In the genomic region with DNA sequence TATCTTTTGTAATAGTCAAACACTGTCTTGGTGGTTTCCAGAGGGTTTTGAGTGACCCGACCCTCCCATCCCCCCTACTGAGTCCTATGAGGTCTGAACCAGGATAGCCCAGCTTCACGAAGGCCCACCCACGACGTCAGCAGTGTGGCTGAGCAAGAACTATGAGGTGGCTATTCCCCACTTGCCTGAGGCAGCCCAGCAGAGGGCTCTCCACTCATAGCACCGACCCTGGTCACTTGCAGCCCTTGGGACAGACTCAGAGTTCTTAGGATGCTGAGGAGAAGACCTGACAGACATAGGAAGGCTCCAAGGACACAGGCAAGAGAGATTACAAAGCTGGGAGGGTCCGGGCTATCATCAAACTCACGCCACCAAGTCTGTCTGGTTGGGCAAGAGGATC, we compare ENCODE assay signal across 14 mouse cellular contexts. TPM values are rescaled to one million over a fixed set of nuclear protein-coding genes. Genes with fewer than 3 reads are reported as not detected.
DNase-seq lines count a peak whose midpoint lies in the region; ATAC-seq and TF ChIP-seq lines count a peak whose summit lies in the region.
"Had no signal": no experiment of that assay in that cellular context is flagged by ENCODE, and none has a peak within 500 bp of the region (broad histone marks: within the 10 kb centered on the region; RNA-seq: fewer than 3 reads in every experiment).

No protein-coding gene starts in this region.

- no peaks in the 10 kb centered on the region for H3K9me3 ChIP-seq in lung, embryonic 14.5 days (ENCODE audit: low read depth, low read length)
- no peaks in the 10 kb centered on the region for H3K9me3 ChIP-seq in forebrain, embryonic 16.5 days (ENCODE audit: control insufficient read depth, low read length)
- H3K9me3 ChIP-seq: embryonic facial prominence, embryonic 13.5 days had no signal

- TF ChIP-seq POLR2A in heart, adult 2 months (IDR thresholded peaks at IDR 0.05; ENCODE audit: insufficient read depth, low read depth, low read length) = peak; percentile 26; the same call in 1 of the 2 replicates

- H3K4me3 ChIP-seq in heart, adult 2 months = peak overlapping the region; percentile 96
- H3K4me3 ChIP-seq in lung, embryonic 14.5 days (ENCODE audit: low read depth, low read length) = no peak overlapping the region
- H3K4me3 ChIP-seq in forebrain, embryonic 16.5 days (replicated peaks; ENCODE audit: low read length) = no peak overlapping the region; the same call in 1 of the 2 replicates
- H3K4me3 ChIP-seq: embryonic facial prominence, embryonic 13.5 days had no signal

- H3K79me2 ChIP-seq in heart, adult 2 months (replicated peaks; ENCODE audit: control insufficient read depth, insufficient read depth, low read length) = peaks cover 3% of the 10 kb centered on the region; the same call in 1 of the 2 replicates

- TF ChIP-seq CTCF in heart, adult 2 months (IDR thresholded peaks at IDR 0.05) = peak; percentile 61
- peak; percentile 40; the same call in 1 of the 2 replicates for TF ChIP-seq CTCF in lung, embryonic 14.5 days (IDR thresholded peaks at IDR 0.05; ENCODE audit: low read depth)

- WGBS in heart, adult 2 months = 31% methylated on average over 7 of the region's 7 CpGs
- 35% methylated on average over 7 of the region's 7 CpGs for WGBS in lung, embryonic 14.5 days
- WGBS in forebrain, embryonic 16.5 days = 47% methylated on average over 7 of the region's 7 CpGs

- intact Hi-C loops in heart, adult 2 months (cut with DNase I) = loop anchor here (5.0 kb wide), 2 partner anchors 108 to 137 kb away; a partner anchor contains a TSS
- intact Hi-C loops in heart, postnatal 25 days (cut with DNase I) = no loop called here

- H3K4me2 ChIP-seq in lung, embryonic 14.5 days = no peak overlapping the region
- peak overlapping the region; percentile 70 for H3K4me2 ChIP-seq in forebrain, embryonic 16.5 days (ENCODE audit: low read length)

- no peaks in the 10 kb centered on the region for H3K27me3 ChIP-seq in heart, adult 2 months (ENCODE audit: control insufficient read depth, insufficient read depth, low read length)
- H3K27me3 ChIP-seq in lung, embryonic 14.5 days (ENCODE audit: insufficient read depth, low read length) = peaks cover 69% of the 10 kb centered on the region
- peaks cover 8% of the 10 kb centered on the region; the same call in 1 of the 2 replicates for H3K27me3 ChIP-seq in forebrain, embryonic 16.5 days (replicated peaks; ENCODE audit: control insufficient read depth, insufficient read depth, low read length)

- DNase-seq in heart, adult 2 months = peak; percentile 56 to 65
- no peak for DNase-seq in heart, postnatal 25 days (ENCODE audit: low spot score)
- peak; percentile 44 for DNase-seq in lung, embryonic 14.5 days
- DNase-seq in lung, postnatal 36 days = no peak
- DNase-seq in retina, embryonic 14.5 days (ENCODE audit: low spot score) = peak; percentile 38
- no peak for DNase-seq in testis, postnatal 14 days (ENCODE audit: low spot score)
- DNase-seq in testis, postnatal 10 days (ENCODE audit: low spot score) = no peak
- DNase-seq: gastrocnemius, postnatal 10 days; kidney, postnatal 25 days; thymus, adult 18-20 months had no signal

- peak overlapping the region; percentile 95 for H3K27ac ChIP-seq in heart, adult 2 months
- no peak overlapping the region for H3K27ac ChIP-seq in lung, embryonic 14.5 days (ENCODE audit: low read depth)
- H3K27ac ChIP-seq in forebrain, embryonic 16.5 days (ENCODE audit: low read length) = no peak overlapping the region
- H3K27ac ChIP-seq: embryonic facial prominence, embryonic 13.5 days had no signal

- TF ChIP-seq EP300 in heart, adult 2 months (IDR thresholded peaks at IDR 0.05; ENCODE audit: insufficient read depth, low read depth, low read length) = no peak

- no peak for ATAC-seq in lung, embryonic 14.5 days (ENCODE audit: insufficient read depth)
- ATAC-seq in forebrain, embryonic 16.5 days = no peak

- peaks cover 30% of the 10 kb centered on the region for H3K4me1 ChIP-seq in heart, adult 2 months (ENCODE audit: control insufficient read depth, insufficient read depth, low read length)
- peaks cover 3% of the 10 kb centered on the region; the same call in 1 of the 2 replicates for H3K4me1 ChIP-seq in lung, embryonic 14.5 days (ENCODE audit: insufficient read depth)
- H3K4me1 ChIP-seq in forebrain, embryonic 16.5 days (replicated peaks; ENCODE audit: control insufficient read depth, insufficient read depth, low read length) = peaks cover 53% of the 10 kb centered on the region

- no peaks in the 10 kb centered on the region; the same call in 1 of the 2 replicates for H3K36me3 ChIP-seq in heart, adult 2 months (ENCODE audit: control insufficient read depth, insufficient read depth, low read length)
- no peaks in the 10 kb centered on the region for H3K36me3 ChIP-seq in lung, embryonic 14.5 days (ENCODE audit: insufficient read depth)
- H3K36me3 ChIP-seq in forebrain, embryonic 16.5 days (ENCODE audit: control insufficient read depth, insufficient read depth) = no peaks in the 10 kb centered on the region
- H3K36me3 ChIP-seq: embryonic facial prominence, embryonic 13.5 days had no signal

- H3K9ac ChIP-seq in heart, adult 2 months (ENCODE audit: low read depth, low read length) = peak overlapping the region; percentile 9; the same call in 1 of the 2 replicates
- no peak overlapping the region for H3K9ac ChIP-seq in lung, embryonic 14.5 days
- H3K9ac ChIP-seq in forebrain, embryonic 16.5 days (replicated peaks; ENCODE audit: low read depth, low read length) = no peak overlapping the region
- H3K9ac ChIP-seq: embryonic facial prominence, embryonic 13.5 days had no signal

RNA-seq across cellular contexts. Expression of a gene that starts 23.9 kb away (rescaled TPM):
- 10 to 100 TPM; 21.8 to 22.3 TPM for total RNA-seq in heart, adult 2 months (2021)
- 10.2 and 10.9 TPM in 2 replicates for polyA plus RNA-seq in heart, adult 2 months (2012; rRNA removed)
- total RNA-seq in heart, postnatal 25 days (2021) = 10 to 100 TPM; 18.5 to 25.3 TPM
- 4.7 and 5.7 TPM in 2 replicates for polyA plus RNA-seq in lung, embryonic 14.5 days (2014; fragmentation: Nextera tagmentation; extraction: Ambion mirVana)
- polyA plus RNA-seq in forebrain, embryonic 16.5 days (2015; fragmentation: Nextera tagmentation; extraction: Ambion mirVana) = 11.6 and 13.8 TPM in 2 replicates

RNA-seq across cellular contexts. Expression of a gene that starts 52.5 kb away (rescaled TPM):
- under 1 TPM in 1 of 2 experiments, not detected in 1; 0.52 TPM for total RNA-seq in heart, adult 2 months (2021)
- polyA plus RNA-seq in heart, adult 2 months (2012; rRNA removed) = 0.10 TPM in 1 of 2 replicates, not detected in the other
- total RNA-seq in heart, postnatal 25 days (2021) = not detected
- polyA plus RNA-seq in lung, embryonic 14.5 days (2014; fragmentation: Nextera tagmentation; extraction: Ambion mirVana) = not detected in 2 replicates
- not detected in 2 replicates for polyA plus RNA-seq in forebrain, embryonic 16.5 days (2015; fragmentation: Nextera tagmentation; extraction: Ambion mirVana)
- total RNA-seq: gastrocnemius, postnatal 10 days; monocyte, adult 5-6 weeks had no signal
- polyA plus RNA-seq: embryonic facial prominence, embryonic 13.5 days; limb, embryonic 11.5 days had no signal

Comparison
In these comparisons a context has a peak if more than half of its experiments do, and no peak if none do; other contexts are left out.
1. DNase-seq: peak in heart, adult 2 months (2 of 2), lung, embryonic 14.5 days (single experiment) and retina, embryonic 14.5 days (single experiment); none in heart, postnatal 25 days (single experiment), lung, postnatal 36 days (single experiment), testis, postnatal 14 days (single experiment) and testis, postnatal 10 days (single experiment).